Mouse (Mus musculus): Measurements from ENCODE around the gene Schip1. TPM values are rescaled to one million over a fixed set of nuclear protein-coding genes. Genes with fewer than 3 reads are reported as not detected.

The Schip1 gene
- polyA plus RNA-seq, 1 experiment from 2014 or later = 27.6 TPM

DNA sequence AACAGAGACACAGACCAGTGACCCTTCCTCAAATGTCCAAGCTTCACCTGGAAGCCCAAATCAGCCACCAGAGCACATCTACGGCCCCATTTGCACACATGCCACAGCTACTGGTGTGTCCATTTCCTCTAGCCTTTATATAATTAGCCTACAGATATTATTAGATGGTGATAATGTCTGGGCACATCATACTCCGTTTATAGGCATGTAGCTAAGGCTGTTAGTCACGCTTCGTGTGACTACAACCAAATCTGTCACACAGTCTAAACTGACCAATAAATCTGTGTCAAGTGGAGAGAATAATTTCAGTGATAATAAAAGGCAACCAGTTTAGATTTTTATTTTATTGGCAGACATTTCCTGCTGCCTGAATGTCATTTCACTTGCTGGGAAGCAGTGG lies 338.7 kb downstream of the Schip1 start:
- Histone ChIP-seq H3K27ac (replicated peaks) (no peak overlapping the region), H3K9me3 (ENCODE audit: control insufficient read depth, low read length) (no peaks in the 10 kb centered on the region), H3K4me3 (ENCODE audit: low read depth, low read length) (no peak overlapping the region), H3K4me1 (replicated peaks; ENCODE audit: control insufficient read depth, insufficient read depth) (no peaks in the 10 kb centered on the region), H3K36me3 (ENCODE audit: control insufficient read depth, insufficient read depth, low read length) (no peaks in the 10 kb centered on the region), H3K9ac (ENCODE audit: low read length) (no peak overlapping the region), H3K4me2 (replicated peaks; ENCODE audit: low read depth) (no peak overlapping the region), H3K27me3 (ENCODE audit: control insufficient read depth, insufficient read depth, low read length) (no peaks in the 10 kb centered on the region)
- 85% methylated on average over 4 of the region's 4 CpGs for WGBS
- DNase-seq (ENCODE audit: low spot score) (no peak), ATAC-seq (ENCODE audit: low FRiP score, low TSS enrichment) (no peak)
- no peak for TF ChIP-seq CTCF (IDR thresholded peaks at IDR 0.05; ENCODE audit: low read depth)
- no peak for TF ChIP-seq EP300 (optimal IDR thresholded peaks at IDR 0.05)

DNA sequence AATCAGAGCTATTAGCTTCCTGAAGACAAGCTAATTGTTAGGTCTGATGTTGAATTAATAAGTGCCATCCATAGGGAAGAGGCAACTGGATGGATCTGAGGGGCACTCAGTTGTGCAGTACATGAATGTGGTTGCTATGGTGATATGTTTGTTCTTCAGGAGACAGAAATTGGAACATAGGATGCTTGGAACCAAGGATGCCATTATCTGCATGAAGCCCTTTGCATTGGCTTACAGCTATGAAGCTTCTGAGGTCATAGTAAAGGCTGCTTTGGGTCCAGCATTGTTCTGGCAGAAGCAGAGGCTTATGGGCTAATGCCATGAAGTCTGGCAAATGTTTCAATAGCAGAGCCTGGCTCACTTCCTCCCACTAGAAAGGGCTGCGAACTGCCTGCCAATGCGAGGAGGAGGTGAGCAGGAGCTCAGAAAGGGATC lies 339.2 kb downstream of the Schip1 start:
- TF ChIP-seq EP300 (optimal IDR thresholded peaks at IDR 0.05) (no peak), CTCF (IDR thresholded peaks at IDR 0.05; ENCODE audit: low read depth) (no peak)
- ATAC-seq (ENCODE audit: low FRiP score, low TSS enrichment) (no peak), DNase-seq (ENCODE audit: low spot score) (no peak)
- Histone ChIP-seq H3K36me3 (ENCODE audit: control insufficient read depth, insufficient read depth, low read length) (no peaks in the 10 kb centered on the region), H3K4me3 (ENCODE audit: low read depth, low read length) (no peak overlapping the region), H3K27ac (replicated peaks) (no peak overlapping the region), H3K9ac (ENCODE audit: low read length) (no peak overlapping the region), H3K4me1 (replicated peaks; ENCODE audit: control insufficient read depth, insufficient read depth) (no peaks in the 10 kb centered on the region), H3K9me3 (ENCODE audit: control insufficient read depth, low read length) (no peaks in the 10 kb centered on the region), H3K4me2 (replicated peaks; ENCODE audit: low read depth) (no peak overlapping the region), H3K27me3 (ENCODE audit: control insufficient read depth, insufficient read depth, low read length) (no peaks in the 10 kb centered on the region)
- 75% methylated on average over 2 of the region's 2 CpGs for whole genome bisulfite sequencing

DNA sequence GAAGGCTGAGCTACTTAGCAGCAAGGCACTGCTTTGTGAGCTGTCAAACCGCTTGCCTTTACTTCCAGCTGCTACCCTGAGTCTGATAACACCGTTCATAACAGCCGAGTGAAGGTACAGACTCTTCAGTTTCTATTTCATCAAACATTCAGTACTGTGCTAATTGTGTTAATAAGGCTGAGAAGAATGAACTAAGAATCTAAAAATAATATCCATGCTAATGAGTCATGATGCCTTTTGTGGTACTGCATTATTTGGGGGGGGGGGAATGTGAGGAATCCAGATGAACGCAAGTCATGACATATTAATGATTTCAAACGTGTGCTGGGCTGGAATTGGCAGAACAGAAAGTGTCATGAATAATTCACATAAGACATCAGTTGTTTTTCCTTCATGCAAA lies 341.1 kb downstream of the Schip1 start:
- DNase-seq (ENCODE audit: low spot score) = no peak
- no peak overlapping the region for H3K4me2 ChIP-seq (replicated peaks; ENCODE audit: low read depth)
- no peak overlapping the region for H3K9ac ChIP-seq (ENCODE audit: low read length)
- H3K9me3 ChIP-seq (ENCODE audit: control insufficient read depth, low read length) = no peaks in the 10 kb centered on the region
- 60% methylated on average over 5 of the region's 5 CpGs for WGBS
- H3K4me3 ChIP-seq (ENCODE audit: low read depth, low read length) = no peak overlapping the region
- H3K36me3 ChIP-seq (ENCODE audit: control insufficient read depth, insufficient read depth, low read length) = no peaks in the 10 kb centered on the region
- ATAC-seq (ENCODE audit: low FRiP score, low TSS enrichment) = no peak
- H3K27ac ChIP-seq (replicated peaks) = no peak overlapping the region
- TF ChIP-seq CTCF (IDR thresholded peaks at IDR 0.05; ENCODE audit: low read depth) (no peak), EP300 (optimal IDR thresholded peaks at IDR 0.05) (no peak)
- no peaks in the 10 kb centered on the region for H3K27me3 ChIP-seq (ENCODE audit: control insufficient read depth, insufficient read depth, low read length)
- no peaks in the 10 kb centered on the region for H3K4me1 ChIP-seq (replicated peaks; ENCODE audit: control insufficient read depth, insufficient read depth)

DNA sequence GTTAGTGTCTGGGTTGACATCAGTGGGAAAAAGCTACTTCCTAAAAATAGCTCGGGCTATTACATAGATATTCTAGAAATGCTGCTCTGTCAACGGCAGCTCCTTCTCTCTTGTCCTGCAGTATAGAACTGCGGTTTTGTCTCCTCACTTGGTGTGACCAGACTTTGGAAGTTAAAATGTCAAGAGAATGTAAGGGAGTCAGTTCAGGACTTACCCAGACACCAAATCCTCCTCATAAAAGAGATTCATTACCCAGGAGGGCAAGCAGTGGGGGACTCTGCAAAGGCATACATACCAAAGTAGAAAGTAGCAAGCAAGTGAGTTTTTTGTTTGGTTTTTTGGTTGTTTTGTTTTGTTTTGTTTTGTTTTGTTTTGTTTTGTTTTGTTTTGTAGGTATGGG lies 347.7 kb downstream of the Schip1 start:
- Histone ChIP-seq H3K27ac (replicated peaks) (no peak overlapping the region), H3K4me2 (replicated peaks; ENCODE audit: low read depth) (no peak overlapping the region), H3K4me3 (ENCODE audit: low read depth, low read length) (no peak overlapping the region), H3K9me3 (ENCODE audit: control insufficient read depth, low read length) (no peaks in the 10 kb centered on the region), H3K9ac (ENCODE audit: low read length) (no peak overlapping the region), H3K4me1 (replicated peaks; ENCODE audit: control insufficient read depth, insufficient read depth) (no peaks in the 10 kb centered on the region), H3K27me3 (ENCODE audit: control insufficient read depth, insufficient read depth, low read length) (no peaks in the 10 kb centered on the region), H3K36me3 (ENCODE audit: control insufficient read depth, insufficient read depth, low read length) (no peaks in the 10 kb centered on the region)
- 73% methylated on average over 3 of the region's 3 CpGs for WGBS
- TF ChIP-seq CTCF (IDR thresholded peaks at IDR 0.05; ENCODE audit: low read depth) (no peak), EP300 (optimal IDR thresholded peaks at IDR 0.05) (no peak)
- no peak for ATAC-seq (ENCODE audit: low FRiP score, low TSS enrichment)
- no peak for DNase-seq (ENCODE audit: low spot score)

DNA sequence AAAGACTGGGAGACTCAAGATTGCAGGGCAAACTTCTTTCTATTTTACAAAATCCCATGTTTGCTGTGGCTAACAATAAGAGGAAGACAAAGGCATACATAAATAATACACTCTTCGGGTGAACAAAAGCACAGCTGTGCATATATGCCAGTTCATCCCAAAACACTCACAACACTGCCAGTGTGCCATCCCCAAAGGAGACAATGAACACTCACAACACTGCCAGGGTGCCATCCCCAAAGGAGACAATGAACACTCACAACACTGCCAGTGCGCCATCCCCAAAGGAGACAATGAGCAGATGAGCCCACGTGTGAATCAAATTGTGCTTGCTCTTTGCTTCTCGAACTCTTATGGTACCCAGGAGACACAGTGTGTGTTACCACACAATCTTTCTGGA lies 355.2 kb downstream of the Schip1 start:
- Histone ChIP-seq H3K9ac (ENCODE audit: low read length) (no peak overlapping the region), H3K4me3 (ENCODE audit: low read depth, low read length) (no peak overlapping the region), H3K27me3 (ENCODE audit: control insufficient read depth, insufficient read depth, low read length) (no peaks in the 10 kb centered on the region), H3K9me3 (ENCODE audit: control insufficient read depth, low read length) (no peaks in the 10 kb centered on the region), H3K4me1 (replicated peaks; ENCODE audit: control insufficient read depth, insufficient read depth) (no peaks in the 10 kb centered on the region), H3K36me3 (ENCODE audit: control insufficient read depth, insufficient read depth, low read length) (no peaks in the 10 kb centered on the region), H3K27ac (replicated peaks) (no peak overlapping the region), H3K4me2 (replicated peaks; ENCODE audit: low read depth) (no peak overlapping the region)
- DNase-seq (ENCODE audit: low spot score) = no peak
- 85% methylated on average over 4 of the region's 4 CpGs for WGBS
- TF ChIP-seq EP300 (optimal IDR thresholded peaks at IDR 0.05) = no peak
- no peak for TF ChIP-seq CTCF (IDR thresholded peaks at IDR 0.05; ENCODE audit: low read depth)
- no peak for ATAC-seq (ENCODE audit: low FRiP score, low TSS enrichment)

DNA sequence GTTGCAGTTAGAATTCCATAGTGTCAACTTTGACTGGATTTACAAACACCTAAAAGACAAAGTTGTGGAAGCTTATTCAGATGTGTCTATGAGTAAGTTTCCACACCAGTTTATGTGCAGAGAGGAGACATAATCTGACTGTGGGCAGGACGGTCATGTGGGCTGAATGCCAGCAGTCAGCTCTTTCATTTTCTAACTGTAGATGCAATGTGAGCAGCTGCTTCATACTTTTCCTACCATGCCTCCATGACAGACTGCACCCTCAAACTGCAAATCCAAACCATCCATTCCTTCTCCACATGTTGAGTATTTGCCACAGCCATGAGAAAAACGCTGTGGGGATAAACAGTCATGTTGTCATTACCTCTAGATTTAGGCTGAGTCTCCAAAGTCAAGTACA lies 356.3 kb downstream of the Schip1 start:
- 66% methylated on average over 2 of the region's 2 CpGs for WGBS
- ATAC-seq (ENCODE audit: low FRiP score, low TSS enrichment) (no peak), DNase-seq (ENCODE audit: low spot score) (no peak)
- H3K36me3 ChIP-seq (ENCODE audit: control insufficient read depth, insufficient read depth, low read length) = no peaks in the 10 kb centered on the region
- no peaks in the 10 kb centered on the region for H3K9me3 ChIP-seq (ENCODE audit: control insufficient read depth, low read length)
- H3K4me2 ChIP-seq (replicated peaks; ENCODE audit: low read depth) = no peak overlapping the region
- no peaks in the 10 kb centered on the region for H3K27me3 ChIP-seq (ENCODE audit: control insufficient read depth, insufficient read depth, low read length)
- H3K4me3 ChIP-seq (ENCODE audit: low read depth, low read length) = no peak overlapping the region
- TF ChIP-seq EP300 (optimal IDR thresholded peaks at IDR 0.05) (no peak), CTCF (IDR thresholded peaks at IDR 0.05; ENCODE audit: low read depth) (no peak)
- H3K27ac ChIP-seq (replicated peaks) = no peak overlapping the region
- H3K9ac ChIP-seq (ENCODE audit: low read length) = no peak overlapping the region
- H3K4me1 ChIP-seq (replicated peaks; ENCODE audit: control insufficient read depth, insufficient read depth) = no peaks in the 10 kb centered on the region

All from stomach, postnatal 0 days (tissue).